Mouse (Mus musculus): Measurements from ENCODE around the gene Klc1. TPM values are rescaled to one million over a fixed set of nuclear protein-coding genes. Genes with fewer than 3 reads are reported as not detected.

Klc1 gene
- total RNA-seq, 4 experiments from 2014 or later = 87.5 to 137 (median 109) TPM

GRCm38 (mm10) chr12:111774156-111774555, 15.5 kb downstream of the Klc1 start:
- DNase-seq = no peak

- no peak for DNase-seq
Measured at GRCm38 (mm10) chr12:111774845-111775244, 16.2 kb downstream of the Klc1 start.

GRCm38 (mm10) chr12:111777919-111778318, 19.3 kb downstream of the Klc1 start:
- no peak for DNase-seq

DNA sequence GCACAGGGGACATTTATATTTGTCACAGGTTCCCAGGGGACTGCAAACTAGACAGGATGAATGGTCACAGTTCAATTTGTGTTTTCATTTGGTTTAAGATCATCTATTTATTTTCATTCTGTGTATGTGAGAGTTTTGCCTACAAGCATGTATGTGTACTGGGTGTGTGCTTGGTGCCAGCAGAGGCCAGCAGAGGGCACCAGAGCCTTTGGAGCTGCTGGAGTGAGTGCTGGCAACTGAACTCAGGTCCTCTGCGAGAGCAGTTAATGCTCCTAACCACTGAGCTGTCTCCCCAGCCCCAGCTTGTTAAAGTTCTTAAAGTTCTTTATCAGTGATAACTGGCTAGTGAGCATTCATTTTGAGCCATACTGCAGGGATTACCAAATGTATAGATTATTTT, 20.9 kb downstream of the Klc1 start:
- no peak for DNase-seq

DNA sequence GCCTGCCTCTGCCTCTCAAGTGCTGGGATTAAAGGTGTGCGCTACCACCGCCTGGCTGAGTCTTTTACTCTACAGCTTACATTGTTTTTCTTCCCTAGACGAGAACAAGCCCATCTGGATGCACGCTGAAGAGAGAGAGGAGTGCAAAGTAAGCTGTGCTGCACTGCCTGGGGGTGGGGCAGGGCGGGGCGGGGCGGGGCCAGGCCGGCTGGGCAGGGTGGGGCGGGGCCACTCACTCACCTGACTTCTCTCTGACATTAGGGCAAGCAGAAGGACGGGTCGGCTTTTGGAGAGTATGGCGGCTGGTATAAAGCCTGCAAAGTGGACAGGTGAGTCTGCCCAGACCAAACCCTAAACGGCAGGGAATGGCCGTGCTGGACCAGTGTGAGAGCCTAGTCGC, 26.5 kb downstream of the Klc1 start:
- DNase-seq = no peak

GRCm38 (mm10) chr12:111787015-111787414, 28.4 kb downstream of the Klc1 start:
- no peak for DNase-seq

DNA sequence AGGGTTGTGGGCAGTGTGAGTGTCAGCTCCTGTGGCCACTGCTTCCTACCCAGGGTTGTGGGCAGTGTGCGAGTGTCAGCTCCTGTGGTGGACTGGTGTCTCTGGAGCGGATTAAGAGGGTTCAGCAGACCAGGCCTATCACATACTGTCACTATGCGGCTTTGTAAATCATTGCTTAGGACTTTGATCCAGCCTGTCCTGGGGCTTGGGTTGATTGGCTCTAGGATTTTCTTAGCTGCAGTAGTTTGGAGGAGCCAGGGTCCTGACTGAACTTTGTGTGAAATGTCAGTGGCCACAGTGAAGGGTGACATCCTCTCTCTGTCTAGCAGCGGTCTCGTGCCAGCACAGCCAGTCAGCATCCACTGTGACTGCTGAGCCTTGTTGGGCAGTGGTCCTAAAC, 31.4 kb downstream of the Klc1 start:
- DNase-seq = no peak

DNA sequence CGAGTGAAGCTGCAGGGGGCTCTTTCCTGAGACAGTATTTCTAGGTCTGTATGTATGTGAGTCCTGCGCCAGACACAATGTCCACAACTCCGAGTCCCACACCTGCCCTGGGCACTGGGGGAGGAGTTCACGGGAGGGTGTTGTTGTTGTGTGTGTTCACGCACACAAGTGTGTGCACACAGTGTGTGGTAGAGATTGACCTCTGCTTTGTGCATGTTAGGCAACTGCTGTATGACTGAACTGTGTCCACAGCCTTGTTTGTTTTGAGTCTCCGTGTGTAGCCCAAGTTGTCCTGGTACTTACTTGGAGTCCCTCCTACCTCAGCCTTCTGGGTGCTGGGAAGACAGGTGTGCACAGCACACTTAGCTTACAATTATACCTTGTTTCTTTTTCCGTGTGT, 32.0 kb downstream of the Klc1 start:
- DNase-seq = no peak

- DNase-seq = no peak
Measured at GRCm38 (mm10) chr12:111791474-111792104, 32.9 kb downstream of the Klc1 start.

GRCm38 (mm10) chr12:111794102-111794501, 35.5 kb downstream of the Klc1 start:
- DNase-seq = no peak

GRCm38 (mm10) chr12:111794526-111795179, 36.0 kb downstream of the Klc1 start:
- DNase-seq = no peak

DNA sequence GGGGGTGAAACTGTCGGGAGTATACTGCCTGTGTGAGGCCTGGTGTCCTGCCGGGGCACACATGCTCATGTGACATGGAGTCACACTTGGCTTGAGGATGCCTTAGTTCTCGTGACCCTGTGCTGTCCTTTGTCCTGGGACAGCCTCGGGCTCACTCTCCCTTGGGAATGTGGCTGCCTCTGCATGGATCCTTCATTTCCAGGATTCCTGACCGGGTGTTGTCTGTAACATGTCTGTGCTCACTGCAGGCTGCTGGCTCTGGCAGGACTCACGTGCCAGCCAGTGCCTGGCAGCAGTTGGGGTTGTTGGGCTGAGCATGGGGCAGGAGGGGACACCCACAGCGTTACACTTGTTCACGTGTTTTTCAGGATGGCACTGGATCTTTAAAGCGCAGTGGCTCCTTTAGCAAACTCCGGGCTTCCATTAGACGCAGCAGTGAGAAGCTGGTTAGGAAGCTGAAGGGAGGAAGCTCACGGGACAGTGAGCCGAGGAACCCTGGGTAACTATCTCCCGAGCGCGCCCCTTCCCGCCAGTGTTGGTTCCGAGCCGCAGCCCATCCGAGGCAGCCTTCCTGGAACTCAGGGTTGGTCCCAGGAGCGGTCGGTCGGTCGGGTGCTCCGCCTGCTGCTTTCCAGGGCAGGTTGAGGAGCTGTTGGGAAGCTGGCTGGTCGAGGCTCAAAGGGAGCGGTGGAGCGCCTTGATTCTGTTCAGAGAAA, 36.7 kb downstream of the Klc1 start:
- no peak for DNase-seq

GRCm38 (mm10) chr12:111797251-111797650, 38.6 kb downstream of the Klc1 start:
- DNase-seq = no peak

- no peak for DNase-seq
Measured at GRCm38 (mm10) chr12:111798493-111798892, 39.8 kb downstream of the Klc1 start.

DNA sequence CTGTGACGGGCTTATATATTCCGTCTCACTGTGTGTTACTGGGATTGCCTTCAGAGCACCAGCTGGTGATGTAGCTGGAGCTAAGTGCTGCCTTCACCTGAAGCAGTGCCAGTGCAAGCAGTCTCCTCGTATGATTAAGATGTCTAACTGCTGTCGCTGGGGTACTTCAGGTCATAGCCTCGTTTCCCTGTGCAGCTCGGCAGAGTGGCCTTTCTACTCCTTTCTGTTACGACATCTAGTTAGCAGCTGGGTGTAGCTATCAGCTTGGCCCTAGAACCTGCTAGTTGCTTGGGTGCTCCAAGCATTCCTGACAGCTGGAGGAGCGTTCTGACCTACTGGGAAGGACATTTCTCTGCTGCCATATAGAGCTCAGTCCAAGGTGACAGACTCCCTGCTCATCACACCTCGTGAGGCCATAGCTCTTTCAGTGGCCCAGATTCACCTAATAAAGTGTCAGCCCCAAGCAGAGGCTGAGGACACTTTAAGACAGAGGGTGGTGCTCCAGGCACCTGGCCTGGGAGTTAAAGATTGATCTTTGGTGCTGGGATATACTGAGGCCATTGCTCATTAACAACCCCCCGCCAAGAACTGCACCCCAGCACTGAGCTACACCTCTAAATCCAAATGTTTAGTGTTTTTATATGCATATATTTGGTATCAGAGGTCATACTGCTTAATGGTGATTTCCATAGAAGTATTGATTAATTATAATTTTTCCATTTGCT, 42.0 kb downstream of the Klc1 start:
- no peak for DNase-seq

GRCm38 (mm10) chr12:111803538-111803937, 44.9 kb downstream of the Klc1 start:
- DNase-seq = no peak

DNA sequence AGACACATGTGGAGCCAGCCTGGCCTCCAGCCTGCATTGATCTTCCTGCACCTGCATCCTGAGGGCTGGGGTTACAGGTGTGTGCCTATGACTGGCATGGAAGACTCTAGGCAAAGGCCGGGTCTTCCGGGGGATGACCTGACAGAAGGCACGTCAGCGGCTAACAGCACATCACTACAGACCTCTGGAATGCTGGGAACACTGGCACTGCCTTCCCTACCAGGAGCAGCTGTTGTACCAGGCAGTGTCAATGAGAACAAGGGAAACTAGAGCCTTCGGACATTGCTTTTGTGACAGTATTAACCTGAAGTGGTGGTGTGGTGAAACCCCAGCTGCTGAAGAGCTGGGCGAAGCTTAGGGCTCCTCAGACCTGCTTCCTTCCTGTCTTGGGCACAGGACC, 50.1 kb downstream of the Klc1 start:
- no peak for DNase-seq

DNA sequence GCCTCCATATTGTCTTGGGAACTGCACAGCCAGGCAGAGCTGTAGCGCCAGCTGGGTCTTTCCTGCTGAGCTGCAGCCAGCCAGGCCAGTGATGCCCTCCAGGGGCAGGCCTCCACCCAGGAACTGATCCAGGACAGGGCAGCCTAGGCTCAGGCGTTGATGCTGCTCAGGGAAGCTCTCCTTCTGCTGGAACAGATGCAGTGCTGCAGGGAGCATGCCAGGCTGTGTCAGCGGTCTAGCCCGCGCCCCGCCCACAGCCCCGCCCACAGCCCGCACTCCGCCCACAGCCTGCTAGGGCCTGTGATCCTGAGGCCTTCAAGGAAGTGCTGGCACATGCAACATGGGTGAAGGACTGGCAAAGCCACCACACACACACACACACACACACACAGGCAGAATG, 51.1 kb downstream of the Klc1 start:
- peak; percentile 72 for DNase-seq

DNA sequence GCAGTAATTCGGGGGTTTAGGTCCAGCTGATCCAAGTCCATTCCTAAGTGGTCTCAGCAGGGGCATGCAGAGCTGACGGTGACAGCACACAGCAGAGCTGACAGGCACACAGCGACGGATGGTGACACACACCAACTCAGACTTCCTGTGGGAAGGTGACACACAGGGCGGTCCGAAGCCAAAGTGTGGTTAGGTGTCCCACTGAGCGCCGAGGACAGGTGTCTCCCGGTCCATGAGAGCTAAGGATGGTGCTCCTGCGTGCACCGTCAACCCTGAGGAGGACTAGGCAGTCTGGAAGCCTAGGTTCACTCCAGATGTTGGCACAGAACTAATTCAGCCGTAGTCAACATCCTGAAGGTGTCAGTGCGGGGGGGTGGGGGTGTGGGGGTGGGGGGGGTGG, 53.4 kb downstream of the Klc1 start:
- DNase-seq = no peak

- DNase-seq = no peak
Measured at GRCm38 (mm10) chr12:111812611-111813010, 54.0 kb downstream of the Klc1 start.

GRCm38 (mm10) chr12:111813111-111813765, 54.6 kb downstream of the Klc1 start:
- peak; percentile 72 for DNase-seq

- peak; percentile 99 for DNase-seq
Measured at GRCm38 (mm10) chr12:111813766-111814617, 55.3 kb downstream of the Klc1 start, which contains the start of the genes Xrcc3 and Zfyve21. Gene Xrcc3, minus strand, starts transcription at chr12:111813873. Gene Zfyve21, plus strand, starts transcription at chr12:111814170.
